Mouse (Mus musculus): ENCODE results near the gene Tmem127. TPM values are rescaled to one million over a fixed set of nuclear protein-coding genes. Genes with fewer than 3 reads are reported as not detected.

Gene Tmem127
- polyA plus RNA-seq, 1 experiment from 2014 or later: 49.0 TPM

DNA sequence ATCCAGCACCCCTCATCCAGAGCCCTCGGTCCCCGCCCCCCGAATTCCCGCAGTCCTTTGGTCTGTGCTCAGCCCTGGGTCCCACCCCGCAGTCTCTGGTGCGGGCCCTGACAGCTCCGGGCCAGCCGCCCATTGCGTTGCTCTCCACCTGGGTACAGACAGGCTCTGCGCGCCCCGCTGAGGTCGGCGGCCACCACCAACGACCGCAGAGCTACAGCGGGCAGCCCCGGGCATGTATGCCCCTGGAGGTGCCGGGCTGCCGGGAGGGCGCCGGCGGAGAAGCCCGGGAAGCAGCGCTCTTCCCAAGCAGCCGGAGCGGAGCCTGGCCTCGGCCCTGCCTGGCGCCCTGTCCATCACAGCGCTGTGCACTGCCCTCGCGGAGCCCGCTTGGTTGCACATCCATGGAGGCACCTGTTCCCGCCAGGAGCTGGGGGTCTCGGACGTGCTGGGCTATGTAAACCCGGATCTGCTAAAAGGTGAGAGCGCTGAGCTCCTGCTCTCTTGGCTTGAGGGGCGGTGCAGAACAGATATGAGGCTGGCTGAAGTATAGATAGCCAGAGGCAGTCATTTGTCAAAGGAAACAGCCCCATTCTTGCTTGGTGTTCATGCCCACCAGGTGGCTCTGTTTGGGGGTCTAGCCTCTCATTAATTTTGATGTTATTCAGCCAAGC, 761 bp downstream of the Tmem127 start:
- no peaks in the 10 kb centered on the region for H3K27me3 ChIP-seq
- peaks cover 45% of the 10 kb centered on the region for H3K36me3 ChIP-seq
- H3K4me3 ChIP-seq: peak overlapping the region; percentile 97
- peaks cover 42% of the 10 kb centered on the region for H3K4me1 ChIP-seq (replicated peaks)
- peak overlapping the region; percentile 96 for H3K9ac ChIP-seq
- H3K4me2 ChIP-seq: peak overlapping the region; percentile 87
- H3K27ac ChIP-seq: peak overlapping the region; percentile 87
- under 1% methylated on average over 39 of the region's 39 CpGs for WGBS
- ATAC-seq (ENCODE audit: low FRiP score): peak; percentile 76
- H3K9me3 ChIP-seq: no peaks in the 10 kb centered on the region

DNA sequence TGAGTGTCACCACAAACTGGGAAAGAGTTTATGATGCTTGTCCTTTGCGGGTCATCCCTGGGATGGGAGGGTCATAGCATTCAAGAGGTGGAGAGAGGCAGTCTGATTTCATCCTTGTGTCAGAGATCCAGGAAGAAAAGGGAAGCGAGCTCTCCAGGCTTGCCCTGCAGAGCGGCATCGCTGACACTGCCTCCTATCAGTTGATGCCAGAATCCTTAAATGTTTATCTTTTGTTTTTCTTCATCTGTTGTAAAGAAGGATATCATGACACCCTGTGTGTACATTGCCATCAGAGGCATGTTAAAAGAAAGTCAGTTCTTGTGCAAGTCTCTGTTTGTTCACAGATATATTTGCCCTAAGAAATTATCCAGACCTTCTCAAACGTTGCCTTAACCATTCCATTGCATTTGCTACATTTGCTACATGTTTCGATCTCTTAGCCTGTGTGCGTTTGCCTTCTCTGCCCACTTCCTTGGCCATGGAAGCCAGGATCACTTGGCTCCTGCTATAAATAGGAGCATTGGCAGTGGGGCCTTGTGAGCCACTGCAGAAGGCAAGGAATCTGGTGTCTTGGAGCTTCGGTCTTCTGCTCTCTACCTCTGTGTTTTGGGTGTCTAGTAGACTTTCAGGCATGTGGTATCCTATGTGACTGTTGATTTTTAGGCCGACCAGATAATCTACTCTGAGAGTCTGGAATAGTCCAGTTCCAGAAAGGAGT, 2.7 kb downstream of the Tmem127 start:
- Histone ChIP-seq H3K9me3 (no peaks in the 10 kb centered on the region), H3K27ac (no peak overlapping the region), H3K4me2 (no peak overlapping the region), H3K4me1 (replicated peaks) (peaks cover 42% of the 10 kb centered on the region), H3K27me3 (no peaks in the 10 kb centered on the region), H3K9ac (0 out of 2 replicates have a peak overlapping the region, but pooled peaks have one; percentile 44), H3K4me3 (no peak overlapping the region), H3K36me3 (peaks cover 26% of the 10 kb centered on the region)
- 96% methylated on average over 9 of the region's 9 CpGs for WGBS
- no peak for ATAC-seq (ENCODE audit: low FRiP score)

DNA sequence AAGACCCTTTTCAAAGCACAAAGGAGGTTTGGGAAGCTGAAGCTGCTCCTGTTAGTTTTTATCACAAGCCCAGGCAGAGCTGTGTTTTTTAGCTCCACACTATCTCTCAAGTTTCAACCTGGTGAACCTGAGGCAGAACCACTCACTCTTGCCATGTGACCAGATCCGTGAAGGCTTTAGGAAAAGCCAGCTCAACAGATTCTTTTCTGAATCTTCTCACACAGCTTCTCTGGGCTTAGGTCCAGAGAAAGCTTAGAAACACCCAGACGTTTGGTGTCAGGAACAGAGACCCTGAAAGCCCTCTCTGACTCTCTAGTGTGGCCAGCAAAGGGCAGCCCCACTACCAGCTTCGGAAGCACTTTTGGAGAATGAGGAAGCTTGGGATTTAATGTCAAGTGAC, 3.7 kb downstream of the Tmem127 start:
- ATAC-seq (ENCODE audit: low FRiP score): no peak
- H3K27ac ChIP-seq: no peak overlapping the region
- WGBS: 85% methylated on average over 3 of the region's 3 CpGs
- H3K27me3 ChIP-seq: no peaks in the 10 kb centered on the region
- H3K4me3 ChIP-seq: no peak overlapping the region
- H3K4me1 ChIP-seq (replicated peaks): peaks cover 37% of the 10 kb centered on the region
- H3K9me3 ChIP-seq: no peaks in the 10 kb centered on the region
- H3K4me2 ChIP-seq: no peak overlapping the region
- H3K9ac ChIP-seq: no peak overlapping the region
- peaks cover 25% of the 10 kb centered on the region for H3K36me3 ChIP-seq

DNA sequence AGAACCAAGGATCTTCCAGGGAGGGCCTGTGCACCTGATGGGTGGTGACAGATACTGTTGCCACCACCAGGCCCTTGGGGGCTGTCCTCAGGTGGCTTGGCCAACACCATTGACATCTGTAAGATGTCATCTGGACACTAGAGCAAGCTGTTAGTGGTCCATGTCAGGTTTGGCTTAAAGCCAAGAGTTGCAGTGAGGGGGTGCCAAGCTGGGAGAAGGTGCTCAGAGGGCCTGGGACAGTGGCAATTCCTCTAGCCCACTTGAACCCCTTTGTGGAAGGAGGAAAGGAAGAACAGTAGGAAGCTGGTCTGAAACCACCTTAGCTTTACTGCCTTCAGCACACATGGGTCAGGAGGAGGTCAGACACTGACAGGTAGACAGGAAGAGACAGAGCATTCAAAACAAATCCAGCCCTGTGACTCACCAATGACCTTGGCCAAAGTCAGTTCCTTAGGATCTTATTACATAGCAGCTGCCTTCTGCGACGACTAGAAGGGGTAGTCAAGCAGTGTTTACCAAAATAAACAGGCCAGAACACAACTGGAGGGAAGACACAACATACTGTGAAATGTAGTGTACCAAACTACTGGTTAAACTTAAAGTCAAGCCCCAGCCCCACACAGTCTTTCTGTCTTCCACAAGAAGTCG, 4.3 kb downstream of the Tmem127 start:
- no peak overlapping the region for H3K9ac ChIP-seq
- no peaks in the 10 kb centered on the region for H3K27me3 ChIP-seq
- no peak overlapping the region for H3K4me2 ChIP-seq
- H3K4me3 ChIP-seq: no peak overlapping the region
- peaks cover 30% of the 10 kb centered on the region for H3K36me3 ChIP-seq
- H3K27ac ChIP-seq: no peak overlapping the region
- H3K4me1 ChIP-seq (replicated peaks): peaks cover 31% of the 10 kb centered on the region
- H3K9me3 ChIP-seq: no peaks in the 10 kb centered on the region
- WGBS: 87% methylated on average over 3 of the region's 3 CpGs
- no peak for ATAC-seq (ENCODE audit: low FRiP score)

DNA sequence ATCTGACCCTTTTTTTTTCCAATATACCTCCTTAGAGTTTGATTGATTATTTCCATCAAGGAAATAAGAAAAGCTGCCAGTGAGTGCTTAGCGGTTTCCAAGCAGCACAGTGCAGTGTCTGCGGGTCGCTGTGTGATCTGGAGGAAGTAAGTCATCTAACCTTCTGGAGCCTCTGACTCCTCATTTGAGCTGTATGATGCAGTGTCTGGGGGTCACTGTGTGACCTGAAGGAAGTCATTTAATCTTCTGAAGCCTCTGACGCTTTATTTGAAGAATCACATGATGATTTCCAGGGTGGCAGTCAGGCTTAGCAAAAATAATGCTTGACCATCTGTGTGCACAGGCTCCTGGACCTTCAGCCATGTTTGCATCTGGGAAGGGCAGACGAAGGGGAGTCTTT, 5.1 kb downstream of the Tmem127 start:
- no peak for ATAC-seq (ENCODE audit: low FRiP score)
- peaks cover 38% of the 10 kb centered on the region for H3K36me3 ChIP-seq
- H3K27me3 ChIP-seq: no peaks in the 10 kb centered on the region
- H3K9ac ChIP-seq: no peak overlapping the region
- WGBS: 74% methylated on average over 5 of the region's 5 CpGs
- H3K4me2 ChIP-seq: no peak overlapping the region
- peaks cover 29% of the 10 kb centered on the region for H3K4me1 ChIP-seq (replicated peaks)
- H3K4me3 ChIP-seq: no peak overlapping the region
- no peak overlapping the region for H3K27ac ChIP-seq
- no peaks in the 10 kb centered on the region for H3K9me3 ChIP-seq

DNA sequence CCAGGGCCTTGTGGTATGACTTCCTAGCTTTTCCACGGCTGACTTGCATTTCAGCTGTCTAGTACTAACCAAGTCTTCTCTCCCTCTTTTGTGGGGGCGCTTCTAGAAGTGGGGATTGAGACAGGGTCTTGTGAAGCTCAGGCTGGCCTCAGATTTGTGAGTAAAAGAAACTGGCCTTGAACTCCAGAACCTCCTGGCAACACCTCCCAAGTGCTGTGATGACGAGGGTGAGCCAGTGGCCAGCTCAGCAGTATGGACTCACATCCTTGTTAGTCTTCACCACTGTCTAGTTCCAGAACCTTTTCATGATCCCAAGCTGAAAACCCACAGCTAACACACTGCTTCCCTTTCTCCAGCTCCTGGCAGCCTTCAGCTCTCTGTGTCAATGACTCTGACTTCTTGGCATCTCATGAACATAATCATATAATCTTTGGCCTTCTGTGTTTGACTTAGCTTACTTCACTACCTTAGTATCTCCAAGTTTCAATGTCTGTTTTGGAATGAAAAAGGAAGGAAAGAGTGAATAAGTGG, 7.0 kb downstream of the Tmem127 start:
- H3K9ac ChIP-seq: no peak overlapping the region
- peaks cover 57% of the 10 kb centered on the region for H3K36me3 ChIP-seq
- H3K4me2 ChIP-seq: no peak overlapping the region
- H3K9me3 ChIP-seq: no peaks in the 10 kb centered on the region
- peaks cover 20% of the 10 kb centered on the region for H3K4me1 ChIP-seq (replicated peaks)
- H3K27me3 ChIP-seq: no peaks in the 10 kb centered on the region
- H3K27ac ChIP-seq: no peak overlapping the region
- H3K4me3 ChIP-seq: no peak overlapping the region
- 87% methylated on average over 3 of the region's 3 CpGs for WGBS
- no peak for ATAC-seq (ENCODE audit: low FRiP score)

DNA sequence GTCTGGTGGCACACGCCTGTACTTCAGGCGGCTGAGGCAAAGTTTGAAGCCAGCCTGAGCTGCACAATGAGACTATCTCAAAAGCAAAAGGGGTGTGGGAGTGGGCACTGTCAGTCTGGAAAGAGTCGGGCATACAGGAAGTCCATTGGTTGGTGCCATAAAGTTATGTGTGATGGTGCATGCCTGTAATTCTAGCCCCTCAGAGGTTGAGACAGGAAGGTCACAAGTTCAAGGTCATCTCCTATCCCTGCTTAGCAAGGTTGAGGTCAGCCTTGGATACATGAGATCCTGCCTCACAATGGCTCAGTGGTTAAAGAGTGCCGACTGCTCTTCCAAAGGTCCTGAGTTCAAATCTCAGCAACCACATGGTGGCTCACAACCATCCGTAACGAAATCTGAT, 7.6 kb downstream of the Tmem127 start:
- Histone ChIP-seq H3K9me3 (no peaks in the 10 kb centered on the region), H3K27me3 (no peaks in the 10 kb centered on the region), H3K27ac (no peak overlapping the region), H3K9ac (no peak overlapping the region), H3K4me1 (replicated peaks) (peaks cover 14% of the 10 kb centered on the region), H3K4me2 (no peak overlapping the region), H3K36me3 (peaks cover 62% of the 10 kb centered on the region), H3K4me3 (no peak overlapping the region)
- WGBS: 90% methylated on average over 6 of the region's 6 CpGs
- no peak for ATAC-seq (ENCODE audit: low FRiP score)

DNA sequence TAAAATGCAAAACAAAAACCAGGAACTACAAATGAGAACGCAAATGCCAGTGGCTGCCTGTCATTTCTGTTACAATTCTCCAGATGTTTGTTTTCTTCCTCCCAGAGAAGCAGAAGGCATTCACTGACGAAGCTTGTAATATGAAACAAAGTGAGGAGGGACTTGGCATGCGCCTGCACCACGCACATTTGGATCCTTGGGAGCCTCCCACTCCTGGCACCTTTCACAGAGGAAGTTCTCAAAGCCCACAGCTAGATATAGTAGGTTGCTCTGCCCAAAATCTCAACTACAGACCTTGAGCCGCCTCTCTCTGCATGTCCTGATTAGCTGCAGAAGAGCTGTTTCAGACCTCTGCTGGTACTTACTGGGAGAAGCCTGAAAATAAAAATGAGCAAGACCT, 11.6 kb downstream of the Tmem127 start:
- Histone ChIP-seq H3K36me3 (peaks cover 48% of the 10 kb centered on the region), H3K9ac (no peak overlapping the region), H3K9me3 (no peaks in the 10 kb centered on the region), H3K27ac (no peak overlapping the region), H3K4me2 (no peak overlapping the region), H3K4me1 (replicated peaks) (no peaks in the 10 kb centered on the region), H3K27me3 (no peaks in the 10 kb centered on the region), H3K4me3 (no peak overlapping the region)
- 91% methylated on average over 5 of the region's 5 CpGs for WGBS
- ATAC-seq (ENCODE audit: low FRiP score): no peak

DNA sequence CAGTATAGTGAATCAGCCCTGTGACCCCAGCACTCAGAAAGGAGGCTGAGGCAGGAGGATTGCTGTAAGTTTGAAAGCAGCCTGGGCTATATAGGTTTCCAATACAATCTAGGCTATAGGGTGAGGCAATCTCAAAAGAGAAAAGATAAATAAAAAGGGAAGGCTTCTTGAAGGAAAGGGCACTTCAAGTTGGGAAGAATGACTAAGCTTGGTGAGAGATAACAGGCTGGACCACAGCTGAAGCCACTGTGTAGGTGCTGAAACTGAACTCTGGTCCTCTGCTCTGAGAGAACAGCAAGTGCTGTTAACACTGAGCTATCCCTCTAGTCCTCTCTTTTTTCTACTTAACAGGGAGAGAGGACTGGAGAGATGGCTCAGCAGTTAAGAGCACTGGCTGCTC, 14.8 kb downstream of the Tmem127 start:
- no peaks in the 10 kb centered on the region for H3K9me3 ChIP-seq
- no peaks in the 10 kb centered on the region for H3K27me3 ChIP-seq
- no peak for ATAC-seq (ENCODE audit: low FRiP score)
- no peaks in the 10 kb centered on the region for H3K4me1 ChIP-seq (replicated peaks)
- no peak overlapping the region for H3K9ac ChIP-seq
- H3K4me3 ChIP-seq: no peak overlapping the region
- H3K36me3 ChIP-seq: peaks cover 30% of the 10 kb centered on the region
- no peak overlapping the region for H3K27ac ChIP-seq
- H3K4me2 ChIP-seq: no peak overlapping the region

DNA sequence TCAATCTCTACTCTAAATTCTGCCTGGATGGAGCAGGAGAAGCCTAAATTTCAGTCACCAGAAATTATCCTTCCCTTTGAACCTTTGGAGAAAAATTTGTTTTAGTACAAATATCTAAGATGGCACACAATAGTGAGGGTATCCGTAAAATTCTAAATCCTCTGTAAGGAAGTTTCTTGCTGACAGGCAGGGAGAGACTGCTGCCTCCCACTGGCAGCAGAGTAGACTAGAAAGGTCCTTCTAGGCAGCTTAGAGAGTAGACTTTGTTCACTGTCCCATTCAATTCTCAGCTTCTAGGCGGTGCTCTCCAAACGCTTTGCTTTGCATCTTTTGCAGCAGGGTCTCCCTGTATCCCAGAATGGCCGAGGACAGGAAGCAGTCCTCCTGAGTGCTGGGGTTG, 20.1 kb downstream of the Tmem127 start:
- no peaks in the 10 kb centered on the region for H3K36me3 ChIP-seq
- H3K4me2 ChIP-seq: no peak overlapping the region
- no peak overlapping the region for H3K4me3 ChIP-seq
- ATAC-seq (ENCODE audit: low FRiP score): no peak
- H3K27ac ChIP-seq: no peak overlapping the region
- H3K9me3 ChIP-seq: no peaks in the 10 kb centered on the region
- H3K4me1 ChIP-seq (replicated peaks): peaks cover 16% of the 10 kb centered on the region
- H3K9ac ChIP-seq: no peak overlapping the region
- no peaks in the 10 kb centered on the region for H3K27me3 ChIP-seq
- WGBS: 41% methylated on average over 4 of the region's 4 CpGs

DNA sequence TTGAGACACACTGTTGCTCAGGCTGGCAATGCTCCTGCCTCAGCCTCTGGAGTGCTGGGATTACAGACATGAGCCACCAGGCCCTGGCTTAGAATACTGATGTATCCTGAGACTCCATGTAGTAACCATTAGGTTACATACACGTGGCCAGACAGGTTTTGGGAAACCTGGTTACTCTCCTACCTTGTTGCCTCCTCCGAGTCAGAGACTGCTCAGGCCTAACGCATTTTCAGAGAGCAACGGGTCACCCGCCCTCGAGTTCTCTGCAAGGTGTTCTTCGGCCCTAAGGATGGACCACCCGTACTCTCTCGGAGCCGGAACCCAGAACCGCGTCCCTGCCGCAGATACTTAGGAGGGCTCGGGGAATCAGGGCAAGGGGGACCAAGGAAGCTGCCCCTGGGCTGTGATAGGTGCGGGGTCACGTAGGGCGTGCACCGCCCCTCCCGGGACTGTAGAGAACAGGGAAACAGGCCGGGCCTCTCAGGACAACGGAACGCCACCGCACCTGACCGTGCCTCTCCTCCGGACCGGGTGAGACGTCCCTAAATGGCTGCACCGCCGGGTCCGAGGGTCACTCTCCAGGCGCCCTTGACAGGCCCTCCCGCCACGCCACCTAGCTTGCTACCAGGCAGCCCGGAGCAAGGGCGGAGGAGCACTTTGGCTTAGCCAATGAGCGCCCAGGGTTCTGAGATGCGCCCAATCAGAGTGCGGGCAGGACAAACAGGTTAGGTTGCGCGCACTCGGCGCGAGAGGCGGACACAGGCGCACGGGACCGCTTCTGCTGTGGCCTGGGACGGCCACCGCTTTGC, 22.0 kb downstream of the Tmem127 start, which contains the start of gene Stard7:
Gene Stard7, plus strand, starts transcription at position 728 of the 809 bp plus-strand sequence.
- WGBS: under 1% methylated on average over 49 of the region's 49 CpGs
- peak within 1 kb of the TSS; percentile 92 for H3K4me3 ChIP-seq
- no peaks in the 10 kb centered on the region for H3K9me3 ChIP-seq

More for the DNA sequence above, 22.0 kb downstream of the Tmem127 start, which contains the start of gene Stard7:
- Histone ChIP-seq H3K27me3 (no peaks in the 10 kb centered on the region), H3K27ac (peak within 1 kb of the TSS; percentile 96), H3K9ac (peak within 1 kb of the TSS; percentile 92), H3K4me1 (replicated peaks) (peaks cover 24% of the 10 kb centered on the region), H3K36me3 (no peaks in the 10 kb centered on the region), H3K4me2 (peak within 1 kb of the TSS; percentile 80)
- peak; percentile 99 for ATAC-seq (ENCODE audit: low FRiP score)
